Mouse (Mus musculus) heart, embryonic 10.5 days (tissue): Measurements from ENCODE around the gene Apoc1. TPM values are rescaled to one million over a fixed set of nuclear protein-coding genes. Genes with fewer than 3 reads are reported as not detected.

ENCODE experiments used
- polyA plus RNA-seq: library from polyadenylated mRNA; unstranded; fragments of >200 nt; fragmentation: Nextera tagmentation; extraction: Ambion mirVana; gene quantifications from 2 replicates; pipeline ENCODE4 v1.2.1, GENCODE M21; 2016

The Apoc1 gene
- polyA plus RNA-seq, 1 experiment from 2014 or later = 19.9 TPM

Other genes starting within 250 kb of the Apoc1 start
- gene Mark4, start 233.8 kb downstream of the Apoc1 start, polyA plus RNA-seq = 7.0 and 8.9 TPM in 2 replicates
- gene Exoc3l2, start 229.3 kb downstream of the Apoc1 start, polyA plus RNA-seq = 1.8 and 2.5 TPM in 2 replicates
- gene Bloc1s3, start 184.3 kb downstream of the Apoc1 start, polyA plus RNA-seq = 1.5 and 2.0 TPM in 2 replicates
- gene Trappc6a, start 184.3 kb downstream of the Apoc1 start, polyA plus RNA-seq = 95.3 and 107 TPM in 2 replicates
- 0.09 and 0.14 TPM in 2 replicates for gene Nkpd1, start 174.8 kb downstream of the Apoc1 start, polyA plus RNA-seq
- 17.9 and 30.0 TPM in 2 replicates for gene Ppp1r37, start 129.6 kb downstream of the Apoc1 start, polyA plus RNA-seq
- gene Zfp296, start 115.4 kb downstream of the Apoc1 start, polyA plus RNA-seq = 0.41 and 0.69 TPM in 2 replicates
- gene Gemin7, start 115.1 kb downstream of the Apoc1 start, polyA plus RNA-seq = 149 and 182 TPM in 2 replicates
- 38.7 and 47.6 TPM in 2 replicates for gene Clasrp, start 88.2 kb downstream of the Apoc1 start, polyA plus RNA-seq
- gene Relb, start 63.2 kb downstream of the Apoc1 start, polyA plus RNA-seq = 3.3 and 3.8 TPM in 2 replicates
- 94.1 and 101 TPM in 2 replicates for gene Clptm1, start 27.6 kb downstream of the Apoc1 start, polyA plus RNA-seq
- gene Apoc2, start 14.7 kb downstream of the Apoc1 start, polyA plus RNA-seq = 10.8 TPM in 1 of 2 replicates, not detected in the other
- 0.46 TPM in 1 of 2 replicates, not detected in the other for gene Gm44805, start 11.2 kb downstream of the Apoc1 start, polyA plus RNA-seq
- gene Apoc4, start 11.2 kb downstream of the Apoc1 start, polyA plus RNA-seq = 0.65 TPM in 1 of 2 replicates, not detected in the other
- gene Apoe, start 6.5 kb upstream of the Apoc1 start, polyA plus RNA-seq = 326 and 523 TPM in 2 replicates
- gene Tomm40, start 22.8 kb upstream of the Apoc1 start, polyA plus RNA-seq = 237 and 260 TPM in 2 replicates
- gene Nectin2, start 57.8 kb upstream of the Apoc1 start, polyA plus RNA-seq = 130 and 138 TPM in 2 replicates
- 140 and 193 TPM in 2 replicates for gene Bcam, start 78.4 kb upstream of the Apoc1 start, polyA plus RNA-seq
- 1.1 and 1.2 TPM in 2 replicates for gene Cblc, start 104.1 kb upstream of the Apoc1 start, polyA plus RNA-seq
- gene Bcl3, start 130.1 kb upstream of the Apoc1 start, polyA plus RNA-seq = 1.3 and 2.7 TPM in 2 replicates
- not detected in 2 replicates for gene Gm19345, start 159.3 kb upstream of the Apoc1 start, polyA plus RNA-seq
- 0.09 TPM in 1 of 2 replicates, not detected in the other for gene Ceacam16, start 168.6 kb upstream of the Apoc1 start, polyA plus RNA-seq
- gene Ceacam19, start 195.3 kb upstream of the Apoc1 start, polyA plus RNA-seq = not detected in 2 replicates
- 12.9 and 15.0 TPM in 2 replicates for gene Pvr, start 228.5 kb upstream of the Apoc1 start, polyA plus RNA-seq